Mouse (Mus musculus): Measurements from ENCODE around the gene Ripor1. TPM values are rescaled to one million over a fixed set of nuclear protein-coding genes. Genes with fewer than 3 reads are reported as not detected.

Ripor1 gene
- polyA plus RNA-seq, 1 experiment: 12.0 TPM

DNA sequence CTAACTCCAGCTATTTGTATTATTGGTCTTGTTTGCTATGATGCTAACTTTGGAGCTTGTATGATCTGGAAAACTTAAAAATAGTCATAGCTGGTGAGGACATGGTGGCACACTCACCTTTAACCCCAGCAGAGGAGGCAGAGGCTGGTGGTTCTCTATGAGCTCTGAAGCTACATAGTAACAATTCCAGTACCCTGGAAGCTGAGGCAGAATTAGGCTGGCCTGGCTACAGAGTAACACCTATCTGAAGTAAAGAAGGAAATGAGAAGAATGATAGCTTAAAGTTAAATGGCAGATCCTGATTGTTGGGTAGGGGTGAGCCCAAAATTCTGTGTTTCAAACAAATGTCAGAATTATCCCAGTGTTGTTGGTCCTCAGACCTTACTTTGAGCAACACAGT, 52.6 kb downstream of the Ripor1 start:
- Histone ChIP-seq H3K27me3 (ENCODE audit: control insufficient read depth, insufficient read depth, low read length) (no peaks in the 10 kb centered on the region), H3K27ac (ENCODE audit: insufficient read depth, low read depth, low read length) (no peak overlapping the region), H3K4me1 (ENCODE audit: control insufficient read depth, insufficient read depth, insufficient read length, low read length) (no peaks in the 10 kb centered on the region), H3K4me3 (ENCODE audit: low read depth, low read length) (no peak overlapping the region), H3K36me3 (ENCODE audit: control insufficient read depth, insufficient read depth, low read length) (peaks cover 15% of the 10 kb centered on the region)
- TF ChIP-seq CTCF (IDR thresholded peaks at IDR 0.05; ENCODE audit: extremely low read depth, insufficient read length, insufficient replicate concordance, low read depth, low read length) (no peak), POLR2A (IDR thresholded peaks at IDR 0.05; ENCODE audit: low read depth, low read length) (no peak)

- TF ChIP-seq CTCF (IDR thresholded peaks at IDR 0.05; ENCODE audit: extremely low read depth, insufficient read length, insufficient replicate concordance, low read depth, low read length) (no peak), POLR2A (IDR thresholded peaks at IDR 0.05; ENCODE audit: low read depth, low read length) (no peak)
- H3K4me3 ChIP-seq (ENCODE audit: low read depth, low read length): no peak overlapping the region
- 54% methylated on average over 3 of the region's 3 CpGs for WGBS
- no peak overlapping the region for H3K27ac ChIP-seq (ENCODE audit: insufficient read depth, low read depth, low read length)
- H3K4me1 ChIP-seq (ENCODE audit: control insufficient read depth, insufficient read depth, insufficient read length, low read length): no peaks in the 10 kb centered on the region
- no peaks in the 10 kb centered on the region for H3K27me3 ChIP-seq (ENCODE audit: control insufficient read depth, insufficient read depth, low read length)
- peaks cover 19% of the 10 kb centered on the region for H3K36me3 ChIP-seq (ENCODE audit: control insufficient read depth, insufficient read depth, low read length)
Observed at GRCm38 (mm10) chr8:105661167-105661566, 56.1 kb downstream of the Ripor1 start.

Other genes with a start within 250 kb of the Ripor1 start
- gene Plekhg4, start 232.0 kb upstream of the Ripor1 start, polyA plus RNA-seq (2012; rRNA removed): 0.14 and 0.41 TPM in 2 replicates
- gene Kctd19, start 191.8 kb upstream of the Ripor1 start, polyA plus RNA-seq (2012; rRNA removed): not detected in 2 replicates
- gene Lrrc36, start 191.7 kb upstream of the Ripor1 start, polyA plus RNA-seq (2012; rRNA removed): 0.06 TPM in 1 of 2 replicates, not detected in the other
- 36.9 and 60.5 TPM in 2 replicates for gene Tppp3, start 133.7 kb upstream of the Ripor1 start, polyA plus RNA-seq (2012; rRNA removed)
- gene Zdhhc1, start 108.4 kb upstream of the Ripor1 start, polyA plus RNA-seq (2012; rRNA removed): 14.8 and 15.2 TPM in 2 replicates
- 5.0 and 12.2 TPM in 2 replicates for gene Hsd11b2, start 86.5 kb upstream of the Ripor1 start, polyA plus RNA-seq (2012; rRNA removed)
- 41.9 and 70.8 TPM in 2 replicates for gene Atp6v0d1, start 39.2 kb upstream of the Ripor1 start, polyA plus RNA-seq (2012; rRNA removed)
- 5.3 and 8.4 TPM in 2 replicates for gene Ctcf, start 31.3 kb downstream of the Ripor1 start, polyA plus RNA-seq (2012; rRNA removed)
- gene Agrp, start 32.1 kb downstream of the Ripor1 start, polyA plus RNA-seq (2012; rRNA removed): 0.35 TPM in 1 of 2 replicates, not detected in the other
- gene Carmil2, start 81.0 kb downstream of the Ripor1 start, polyA plus RNA-seq (2012; rRNA removed): 2.9 and 5.4 TPM in 2 replicates
- gene Acd, start 95.8 kb downstream of the Ripor1 start, polyA plus RNA-seq (2012; rRNA removed): 10.5 and 20.6 TPM in 2 replicates
- 5.1 and 7.2 TPM in 2 replicates for gene Pard6a, start 95.9 kb downstream of the Ripor1 start, polyA plus RNA-seq (2012; rRNA removed)
- not detected in 2 replicates for gene 4933405L10Rik, start 102.4 kb downstream of the Ripor1 start, polyA plus RNA-seq (2012; rRNA removed)
- gene Enkd1, start 103.0 kb downstream of the Ripor1 start, polyA plus RNA-seq (2012; rRNA removed): 3.6 and 5.3 TPM in 2 replicates
- 4.9 and 8.3 TPM in 2 replicates for gene Gfod2, start 153.4 kb downstream of the Ripor1 start, polyA plus RNA-seq (2012; rRNA removed)
- 9.5 and 15.3 TPM in 2 replicates for gene Ranbp10, start 222.1 kb downstream of the Ripor1 start, polyA plus RNA-seq (2012; rRNA removed)
- gene Tsnaxip1, start 222.5 kb downstream of the Ripor1 start, polyA plus RNA-seq (2012; rRNA removed): not detected in 2 replicates
- 5.6 and 9.7 TPM in 2 replicates for gene Cenpt, start 248.0 kb downstream of the Ripor1 start, polyA plus RNA-seq (2012; rRNA removed)
- gene Thap11, start 249.9 kb downstream of the Ripor1 start, polyA plus RNA-seq (2012; rRNA removed): 24.1 and 39.4 TPM in 2 replicates